Mouse (Mus musculus): ENCODE measurements around the gene Tas1r3. TPM values are rescaled to one million over a fixed set of nuclear protein-coding genes. Genes with fewer than 3 reads are reported as not detected.

The Tas1r3 gene
- total and polyA plus RNA-seq, 3 experiments = 0.62 to 54.9 (median 1.1) TPM

- TF ChIP-seq ZC3H11A (IDR thresholded peaks at IDR 0.05; ENCODE audit: low read depth, low read length) (no peak), ELF1 (IDR thresholded peaks at IDR 0.05; ENCODE audit: low read depth, low read length) (no peak), ZMIZ1 (IDR thresholded peaks at IDR 0.05; ENCODE audit: low read depth, low read length) (no peak), POLR2AphosphoS5 (IDR thresholded peaks at IDR 0.05; ENCODE audit: borderline replicate concordance, low read depth, low read length) (no peak), MAX (IDR thresholded peaks at IDR 0.05; ENCODE audit: low read length) (no peak), BHLHE40 (IDR thresholded peaks at IDR 0.05; ENCODE audit: borderline replicate concordance, low read depth, low read length) (no peak), RCOR1 (IDR thresholded peaks at IDR 0.05; ENCODE audit: low read depth, low read length) (no peak), POLR2A (IDR thresholded peaks at IDR 0.05; ENCODE audit: control insufficient read depth in 1 of 2, insufficient read depth in 1 of 2, low read depth in 1 of 2, low read length in 2 of 2, poor library complexity in 1 of 2) (no peak), MYB (IDR thresholded peaks at IDR 0.05; ENCODE audit: low read depth, low read length) (no peak), MYC (IDR thresholded peaks at IDR 0.05; ENCODE audit: low read depth, low read length) (no peak), NRF1 (IDR thresholded peaks at IDR 0.05; ENCODE audit: insufficient read depth, low read depth, low read length, poor library complexity, severe bottlenecking) (no peak), TCF12 (IDR thresholded peaks at IDR 0.05; ENCODE audit: low read depth, low read length) (no peak), SMC3 (IDR thresholded peaks at IDR 0.05; ENCODE audit: low read depth, low read length) (no peak), CHD1 (IDR thresholded peaks at IDR 0.05; ENCODE audit: low read depth, low read length) (no peak), RAD21 (IDR thresholded peaks at IDR 0.05; ENCODE audit: low read depth, low read length) (no peak), MXI1 (IDR thresholded peaks at IDR 0.05; ENCODE audit: low read depth, low read length) (no peak), ZNF384 (IDR thresholded peaks at IDR 0.05; ENCODE audit: low read depth, low read length) (no peak), NELFE (IDR thresholded peaks at IDR 0.05; ENCODE audit: low read depth, low read length) (no peak), USF2 (IDR thresholded peaks at IDR 0.05; ENCODE audit: borderline replicate concordance in 1 of 2, insufficient read depth in 1 of 2, low read depth in 1 of 2, low read length in 2 of 2) (no peak), UBTF (IDR thresholded peaks at IDR 0.05; ENCODE audit: borderline replicate concordance, insufficient read depth, low read depth, low read length) (no peak)
- Histone ChIP-seq H3K79me2 (ENCODE audit: control insufficient read depth, insufficient read depth, low read length, poor library complexity) (no peaks in the 10 kb centered on the region), H3K36me3 (ENCODE audit: control insufficient read depth in 1 of 2, insufficient read depth in 2 of 2, low read length in 2 of 2) (no peaks in the 10 kb centered on the region; a peak in 1 of 4 replicates), H3K4me3 (ENCODE audit: control insufficient read depth in 1 of 2, insufficient read depth in 1 of 2, low read depth in 2 of 2, low read length in 2 of 2) (no peak overlapping the region), H3K9ac (ENCODE audit: control insufficient read depth, low read depth, low read length, poor library complexity, severe bottlenecking) (no peak overlapping the region), H3K4me1 (ENCODE audit: control insufficient read depth in 1 of 2, insufficient read depth in 2 of 2, low read length in 2 of 2) (no peaks in the 10 kb centered on the region), H3K27ac (ENCODE audit: control insufficient read depth, low read depth, low read length) (no peak overlapping the region), H3K27me3 (ENCODE audit: control insufficient read depth in 1 of 2, insufficient read depth in 2 of 2, low read length in 2 of 2) (no peaks in the 10 kb centered on the region), H3K9me3 (replicated peaks; ENCODE audit: insufficient read depth, low read length) (no peaks in the 10 kb centered on the region)
- DNase-seq (ENCODE audit: low read depth, low spot score) = no peak
These were observed 43.0 kb upstream of the Tas1r3 start for GRCm38 (mm10) chr4:155906125-155906524.

GRCm38 (mm10) chr4:155905634-155906033 lies 42.5 kb upstream of the Tas1r3 start:
- TF ChIP-seq MYC (IDR thresholded peaks at IDR 0.05; ENCODE audit: low read depth, low read length) (no peak), ZKSCAN1 (IDR thresholded peaks at IDR 0.05; ENCODE audit: low read depth, low read length) (no peak), MAFK (IDR thresholded peaks at IDR 0.05; ENCODE audit: borderline replicate concordance, low read depth, low read length) (no peak), CHD1 (IDR thresholded peaks at IDR 0.05; ENCODE audit: low read depth, low read length) (no peak), NELFE (IDR thresholded peaks at IDR 0.05; ENCODE audit: low read depth, low read length) (no peak), POLR2AphosphoS5 (IDR thresholded peaks at IDR 0.05; ENCODE audit: borderline replicate concordance, low read depth, low read length) (no peak), RAD21 (IDR thresholded peaks at IDR 0.05; ENCODE audit: low read depth, low read length) (no peak), ZC3H11A (IDR thresholded peaks at IDR 0.05; ENCODE audit: low read depth, low read length) (no peak), TAL1 (IDR thresholded peaks at IDR 0.05; ENCODE audit: low read length) (no peak), HCFC1 (IDR thresholded peaks at IDR 0.05; ENCODE audit: low read depth, low read length) (no peak), MAZ (IDR thresholded peaks at IDR 0.05; ENCODE audit: low read depth, low read length) (no peak), ZMIZ1 (IDR thresholded peaks at IDR 0.05; ENCODE audit: low read depth, low read length) (no peak), POLR2A (IDR thresholded peaks at IDR 0.05; ENCODE audit: control insufficient read depth in 1 of 2, insufficient read depth in 1 of 2, low read depth in 1 of 2, low read length in 2 of 2, poor library complexity in 1 of 2) (no peak), ZNF384 (IDR thresholded peaks at IDR 0.05; ENCODE audit: low read depth, low read length) (no peak), MXI1 (IDR thresholded peaks at IDR 0.05; ENCODE audit: low read depth, low read length) (no peak)
- no peak overlapping the region for H3K9ac ChIP-seq (ENCODE audit: control insufficient read depth, low read depth, low read length, poor library complexity, severe bottlenecking)
- H3K9me3 ChIP-seq (replicated peaks; ENCODE audit: insufficient read depth, low read length) = no peaks in the 10 kb centered on the region
- no peak for DNase-seq (ENCODE audit: low read depth, low spot score)
- H3K4me3 ChIP-seq (ENCODE audit: control insufficient read depth in 1 of 2, insufficient read depth in 1 of 2, low read depth in 2 of 2, low read length in 2 of 2) = no peak overlapping the region
- H3K27ac ChIP-seq (ENCODE audit: control insufficient read depth, low read depth, low read length) = no peak overlapping the region
- H3K79me2 ChIP-seq (ENCODE audit: control insufficient read depth, insufficient read depth, low read length, poor library complexity) = no peaks in the 10 kb centered on the region
- H3K36me3 ChIP-seq (ENCODE audit: control insufficient read depth in 1 of 2, insufficient read depth in 2 of 2, low read length in 2 of 2) = no peaks in the 10 kb centered on the region; a peak in 1 of 4 replicates
- H3K4me1 ChIP-seq (ENCODE audit: control insufficient read depth in 1 of 2, insufficient read depth in 2 of 2, low read length in 2 of 2) = no peaks in the 10 kb centered on the region
- no peaks in the 10 kb centered on the region for H3K27me3 ChIP-seq (ENCODE audit: control insufficient read depth in 1 of 2, insufficient read depth in 2 of 2, low read length in 2 of 2)

All from MEL (cell line).